ENCODE assay signal across 23 mouse cellular contexts in the genomic region with DNA sequence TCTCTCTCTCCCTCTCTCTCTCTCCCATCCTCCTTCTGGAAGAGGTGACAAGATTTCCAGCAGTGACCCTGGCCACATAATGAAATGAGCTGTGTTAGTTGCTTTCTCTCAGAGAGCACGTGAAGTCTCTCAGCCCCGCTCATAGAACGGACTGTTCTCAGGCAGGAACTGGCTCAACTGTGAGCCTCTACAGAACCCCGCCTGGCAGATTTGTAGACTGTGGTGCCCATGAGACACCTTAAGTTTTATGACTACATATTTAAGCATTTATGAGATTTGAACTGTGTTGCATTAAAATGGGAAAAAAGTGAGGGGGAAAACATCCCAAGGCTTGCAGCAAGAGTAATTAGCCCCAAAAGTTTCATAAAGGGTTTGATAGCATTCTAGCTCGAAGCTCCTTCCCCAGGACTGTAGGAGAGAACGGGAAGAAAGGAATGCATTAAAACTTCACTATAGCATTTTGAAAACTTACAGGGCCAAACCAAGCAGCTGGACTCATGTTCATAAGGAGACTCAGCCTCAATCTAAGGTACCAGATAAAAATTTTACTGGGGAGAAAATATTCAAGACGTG.
DNase-seq lines count a peak whose midpoint lies in the region; ATAC-seq and TF ChIP-seq lines count a peak whose summit lies in the region.
"Had no signal": no experiment of that assay in that cellular context is flagged by ENCODE, and none has a peak within 500 bp of the region (broad histone marks: within the 10 kb centered on the region; RNA-seq: fewer than 3 reads in every experiment).

No protein-coding gene starts in this region.

- no peak for TF ChIP-seq CTCF in left cerebral cortex, adult 2 months (IDR thresholded peaks at IDR 0.05)

- intact Hi-C loops in left cerebral cortex, adult 2 months (cut with DNase I) = no loop called here

- H3K27me3 ChIP-seq in limb, embryonic 12.5 days = no peaks in the 10 kb centered on the region
- no peaks in the 10 kb centered on the region for H3K27me3 ChIP-seq in limb, embryonic 10.5 days (ENCODE audit: low read depth, poor library complexity, severe bottlenecking)
- H3K27me3 ChIP-seq in limb, embryonic 13.5 days = no peaks in the 10 kb centered on the region
- no peaks in the 10 kb centered on the region for H3K27me3 ChIP-seq in limb, embryonic 14.5 days (ENCODE audit: control insufficient read depth, insufficient read depth, low read length)
- H3K27me3 ChIP-seq in neural tube, embryonic 15.5 days (replicated peaks) = no peaks in the 10 kb centered on the region
- H3K27me3 ChIP-seq: embryonic facial prominence, embryonic 13.5 days; embryonic facial prominence, embryonic 15.5 days; forebrain, embryonic 12.5 days had no signal

- TF ChIP-seq POLR2A in limb, embryonic 14.5 days (IDR thresholded peaks at IDR 0.05; ENCODE audit: borderline replicate concordance, extremely low read depth, insufficient read depth, insufficient read length) = no peak

- H3K27ac ChIP-seq in limb, embryonic 12.5 days = peak overlapping the region; percentile 80
- H3K27ac ChIP-seq in limb, embryonic 10.5 days = no peak overlapping the region
- H3K27ac ChIP-seq in limb, embryonic 13.5 days = peak overlapping the region; percentile 75; the same call in 1 of the 2 replicates
- no peak overlapping the region for H3K27ac ChIP-seq in limb, embryonic 14.5 days (replicated peaks; ENCODE audit: low read depth, low read length)
- no peak overlapping the region for H3K27ac ChIP-seq in neural tube, embryonic 15.5 days (replicated peaks)
- no peak overlapping the region for H3K27ac ChIP-seq in left cerebral cortex, adult 2 months
- H3K27ac ChIP-seq: embryonic facial prominence, embryonic 13.5 days; embryonic facial prominence, embryonic 15.5 days; forebrain, embryonic 10.5 days; forebrain, embryonic 12.5 days had no signal

- no peaks in the 10 kb centered on the region for H3K36me3 ChIP-seq in limb, embryonic 12.5 days
- peaks cover 3% of the 10 kb centered on the region; the same call in 1 of the 2 replicates for H3K36me3 ChIP-seq in limb, embryonic 10.5 days
- no peaks in the 10 kb centered on the region; the same call in 1 of the 2 replicates for H3K36me3 ChIP-seq in limb, embryonic 13.5 days
- no peaks in the 10 kb centered on the region for H3K36me3 ChIP-seq in limb, embryonic 14.5 days (ENCODE audit: control insufficient read depth, insufficient read depth, low read length)
- H3K36me3 ChIP-seq in neural tube, embryonic 15.5 days = no peaks in the 10 kb centered on the region
- H3K36me3 ChIP-seq: embryonic facial prominence, embryonic 13.5 days; embryonic facial prominence, embryonic 15.5 days; forebrain, embryonic 10.5 days; forebrain, embryonic 12.5 days had no signal

- peak; percentile 78 for ATAC-seq in limb, embryonic 12.5 days (ENCODE audit: insufficient number of reproducible peaks, insufficient read depth, low FRiP score, low TSS enrichment, low read depth)
- ATAC-seq in limb, embryonic 13.5 days (ENCODE audit: low FRiP score, low read depth) = peak; percentile 92
- peak; percentile 90 for ATAC-seq in limb, embryonic 14.5 days (ENCODE audit: low FRiP score, low read depth)
- peak; percentile 45; the same call in 1 of the 2 replicates for ATAC-seq in neural tube, embryonic 15.5 days (ENCODE audit: low FRiP score)
- ATAC-seq: forebrain, embryonic 14.5 days had no signal

- no peak overlapping the region for H3K4me3 ChIP-seq in limb, embryonic 12.5 days (replicated peaks)
- H3K4me3 ChIP-seq in limb, embryonic 10.5 days = no peak overlapping the region
- H3K4me3 ChIP-seq in limb, embryonic 13.5 days = no peak overlapping the region
- no peak overlapping the region for H3K4me3 ChIP-seq in limb, embryonic 14.5 days (replicated peaks; ENCODE audit: low read length)
- no peak overlapping the region for H3K4me3 ChIP-seq in neural tube, embryonic 15.5 days (replicated peaks)
- H3K4me3 ChIP-seq in left cerebral cortex, adult 2 months = no peak overlapping the region
- H3K4me3 ChIP-seq: embryonic facial prominence, embryonic 13.5 days; embryonic facial prominence, embryonic 15.5 days; erythroblast, embryonic 14.5 days; forebrain, embryonic 10.5 days; forebrain, embryonic 12.5 days had no signal

- H3K4me2 ChIP-seq in limb, embryonic 12.5 days = no peak overlapping the region
- H3K4me2 ChIP-seq in limb, embryonic 13.5 days (replicated peaks) = peak overlapping the region; percentile 16; the same call in 1 of the 2 replicates
- no peak overlapping the region for H3K4me2 ChIP-seq in limb, embryonic 14.5 days (replicated peaks; ENCODE audit: low read depth, low read length, severe bottlenecking)
- H3K4me2 ChIP-seq in neural tube, embryonic 15.5 days = no peak overlapping the region
- H3K4me2 ChIP-seq: embryonic facial prominence, embryonic 13.5 days; embryonic facial prominence, embryonic 15.5 days; forebrain, embryonic 12.5 days had no signal

- 25% methylated on average over 7 of the region's 7 CpGs for whole genome bisulfite sequencing in limb, embryonic 12.5 days
- WGBS in limb, embryonic 10.5 days = 89% methylated on average over 7 of the region's 7 CpGs
- 19% methylated on average over 7 of the region's 7 CpGs for WGBS in limb, embryonic 13.5 days
- WGBS in limb, embryonic 14.5 days = 26% methylated on average over 7 of the region's 7 CpGs
- WGBS in neural tube, embryonic 15.5 days = 56% methylated on average over 7 of the region's 7 CpGs

- peaks cover 55% of the 10 kb centered on the region for H3K4me1 ChIP-seq in limb, embryonic 12.5 days (replicated peaks)
- peaks cover 30% of the 10 kb centered on the region for H3K4me1 ChIP-seq in limb, embryonic 10.5 days
- H3K4me1 ChIP-seq in limb, embryonic 13.5 days = peaks cover 74% of the 10 kb centered on the region
- peaks cover 31% of the 10 kb centered on the region for H3K4me1 ChIP-seq in limb, embryonic 14.5 days (ENCODE audit: control insufficient read depth, insufficient read depth, low read length)
- peaks cover 9% of the 10 kb centered on the region; the same call in 1 of the 2 replicates for H3K4me1 ChIP-seq in neural tube, embryonic 15.5 days
- H3K4me1 ChIP-seq: forebrain, embryonic 10.5 days; forebrain, embryonic 12.5 days had no signal

- no peaks in the 10 kb centered on the region for H3K9me3 ChIP-seq in limb, embryonic 12.5 days
- no peaks in the 10 kb centered on the region for H3K9me3 ChIP-seq in limb, embryonic 10.5 days (replicated peaks)
- H3K9me3 ChIP-seq in limb, embryonic 13.5 days = no peaks in the 10 kb centered on the region
- H3K9me3 ChIP-seq in limb, embryonic 14.5 days (ENCODE audit: control insufficient read depth, low read length) = no peaks in the 10 kb centered on the region
- H3K9me3 ChIP-seq in neural tube, embryonic 15.5 days (replicated peaks) = no peaks in the 10 kb centered on the region; the same call in 1 of the 2 replicates
- H3K9me3 ChIP-seq: embryonic facial prominence, embryonic 13.5 days; embryonic facial prominence, embryonic 15.5 days; forebrain, embryonic 10.5 days; forebrain, embryonic 12.5 days had no signal

- H3K9ac ChIP-seq in limb, embryonic 12.5 days (replicated peaks) = no peak overlapping the region
- H3K9ac ChIP-seq in limb, embryonic 13.5 days = no peak overlapping the region
- H3K9ac ChIP-seq in limb, embryonic 14.5 days (ENCODE audit: low read depth, low read length, severe bottlenecking) = no peak overlapping the region
- no peak overlapping the region for H3K9ac ChIP-seq in neural tube, embryonic 15.5 days (replicated peaks)
- H3K9ac ChIP-seq: embryonic facial prominence, embryonic 13.5 days; embryonic facial prominence, embryonic 15.5 days; forebrain, embryonic 12.5 days had no signal

- DNase-seq in limb, embryonic 10.5 days (ENCODE audit: low spot score) = no peak
- DNase-seq in limb, embryonic 14.5 days (ENCODE audit: low spot score) = peak; percentile 91
- no peak for DNase-seq in lung, postnatal 14 days
- DNase-seq in left cerebral cortex, adult 2 months (ENCODE audit: extremely low spot score in 1 of 2, low spot score in 2 of 2) = no peak
- DNase-seq: adrenal gland, adult 2 months; adrenal gland, postnatal 10 days; adrenal gland, postnatal 25 days; cerebellum, adult 11 months; cerebellum, adult 18-20 months; cerebellum, adult 8-10 months; cerebellum, adult 9-11 months; cerebellum, postnatal 14 days; cerebellum, postnatal 36 days; embryo, embryonic 11 days had no signal

Comparison
In these comparisons a context has a peak if more than half of its experiments do, and no peak if none do; other contexts are left out.
1. H3K27ac ChIP-seq: peak in limb, embryonic 12.5 days (single experiment) and limb, embryonic 13.5 days (single experiment); none in limb, embryonic 10.5 days (single experiment), limb, embryonic 14.5 days (single experiment), neural tube, embryonic 15.5 days (single experiment) and left cerebral cortex, adult 2 months (single experiment).
2. Peak in every context shown above with its lines, with median percentiles within 50 percentile points of each other: ATAC-seq.